Mouse (Mus musculus): ENCODE data around the gene Pck2. TPM values are rescaled to one million over a fixed set of nuclear protein-coding genes. Genes with fewer than 3 reads are reported as not detected.

Gene Pck2
- polyA plus RNA-seq, 1 experiment from 2014 or later: 29.5 TPM

DNA sequence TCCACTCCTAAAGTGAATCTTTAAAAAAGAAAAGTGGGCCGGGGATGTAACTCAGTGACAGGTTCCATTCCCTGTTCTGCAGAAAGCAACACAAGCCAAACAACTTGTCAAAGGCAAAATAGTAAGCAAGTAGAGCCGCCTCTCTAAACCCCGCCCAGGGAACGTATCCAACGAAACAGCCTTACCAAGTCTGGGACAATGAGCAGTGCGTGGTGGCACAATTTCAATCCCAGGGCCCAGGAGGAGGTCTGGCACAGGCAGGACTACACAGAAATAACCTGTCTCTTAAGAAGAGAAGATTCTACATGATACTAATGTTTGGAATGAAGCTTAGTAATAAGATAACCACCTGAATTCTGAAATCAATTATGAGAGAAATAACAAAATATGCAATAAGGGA, 10.1 kb downstream of the Pck2 start:
- H3K4me1 ChIP-seq (ENCODE audit: control insufficient read depth, insufficient read depth, low read length): no peaks in the 10 kb centered on the region
- no peaks in the 10 kb centered on the region for H3K27me3 ChIP-seq (ENCODE audit: control insufficient read depth, insufficient read depth, low read depth, low read length)
- ATAC-seq: no peak
- no peak overlapping the region for H3K4me3 ChIP-seq (ENCODE audit: low read depth, low read length)
- H3K9ac ChIP-seq (ENCODE audit: low read depth, low read length): no peak overlapping the region
- 87% methylated on average over 6 of the region's 6 CpGs for WGBS
- no peaks in the 10 kb centered on the region for H3K9me3 ChIP-seq (replicated peaks; ENCODE audit: control insufficient read depth, low read length, poor library complexity, severe bottlenecking)
- H3K4me2 ChIP-seq (ENCODE audit: low read length): no peak overlapping the region
- H3K36me3 ChIP-seq (ENCODE audit: control insufficient read depth, insufficient read depth, low read length): peaks cover 18% of the 10 kb centered on the region
- no peak overlapping the region for H3K27ac ChIP-seq (ENCODE audit: low read length)

DNA sequence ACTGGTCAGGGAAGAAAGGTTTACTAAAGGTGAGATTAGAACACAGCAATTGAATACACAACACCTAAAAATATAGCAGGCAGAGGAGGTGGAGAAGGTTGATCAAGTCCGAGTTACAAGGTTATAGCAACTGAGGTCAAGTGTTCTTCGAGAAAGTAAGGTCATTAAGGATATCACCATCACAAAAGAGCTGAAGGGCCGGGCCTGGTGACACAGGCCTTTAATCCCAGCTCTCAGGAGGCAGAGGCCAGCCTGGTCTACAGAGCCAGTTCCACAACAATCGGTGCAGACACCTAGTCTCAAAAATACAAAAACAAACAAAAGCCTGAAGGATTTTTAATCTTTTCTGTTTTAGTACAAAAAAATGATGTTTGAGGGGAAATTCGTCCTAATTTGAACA, 11.3 kb downstream of the Pck2 start:
- Histone ChIP-seq H3K9ac (ENCODE audit: low read depth, low read length) (no peak overlapping the region), H3K27me3 (ENCODE audit: control insufficient read depth, insufficient read depth, low read depth, low read length) (no peaks in the 10 kb centered on the region), H3K4me1 (ENCODE audit: control insufficient read depth, insufficient read depth, low read length) (no peaks in the 10 kb centered on the region), H3K27ac (ENCODE audit: low read length) (no peak overlapping the region), H3K36me3 (ENCODE audit: control insufficient read depth, insufficient read depth, low read length) (peaks cover 18% of the 10 kb centered on the region), H3K4me3 (ENCODE audit: low read depth, low read length) (no peak overlapping the region), H3K4me2 (ENCODE audit: low read length) (no peak overlapping the region), H3K9me3 (replicated peaks; ENCODE audit: control insufficient read depth, low read length, poor library complexity, severe bottlenecking) (no peaks in the 10 kb centered on the region)
- 65% methylated on average over 5 of the region's 5 CpGs for WGBS
- no peak for ATAC-seq

DNA sequence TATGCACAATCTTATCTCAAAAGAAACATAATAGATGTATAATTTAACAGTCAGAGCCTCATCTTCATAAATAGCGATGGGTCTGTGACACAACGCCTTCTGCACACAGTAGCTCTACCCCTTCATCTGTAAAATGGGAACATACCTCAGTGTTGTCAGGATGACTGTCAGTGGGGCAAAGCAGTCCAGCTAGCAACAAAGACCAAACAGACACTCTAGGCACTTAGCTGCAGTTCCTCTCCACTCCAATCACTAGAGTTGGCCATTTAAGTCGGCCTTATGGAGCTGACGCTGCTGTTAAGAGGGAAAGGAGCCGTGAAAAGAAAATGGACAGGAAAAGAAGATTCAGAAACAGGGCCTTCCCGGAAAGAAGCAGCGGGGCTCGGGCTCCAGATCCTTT, 11.7 kb downstream of the Pck2 start:
- Histone ChIP-seq H3K36me3 (ENCODE audit: control insufficient read depth, insufficient read depth, low read length) (peaks cover 18% of the 10 kb centered on the region), H3K27ac (ENCODE audit: low read length) (no peak overlapping the region), H3K9ac (ENCODE audit: low read depth, low read length) (no peak overlapping the region), H3K4me3 (ENCODE audit: low read depth, low read length) (no peak overlapping the region), H3K27me3 (ENCODE audit: control insufficient read depth, insufficient read depth, low read depth, low read length) (no peaks in the 10 kb centered on the region), H3K9me3 (replicated peaks; ENCODE audit: control insufficient read depth, low read length, poor library complexity, severe bottlenecking) (no peaks in the 10 kb centered on the region), H3K4me1 (ENCODE audit: control insufficient read depth, insufficient read depth, low read length) (no peaks in the 10 kb centered on the region), H3K4me2 (ENCODE audit: low read length) (no peak overlapping the region)
- no peak for ATAC-seq
- 89% methylated on average over 8 of the region's 8 CpGs for WGBS

DNA sequence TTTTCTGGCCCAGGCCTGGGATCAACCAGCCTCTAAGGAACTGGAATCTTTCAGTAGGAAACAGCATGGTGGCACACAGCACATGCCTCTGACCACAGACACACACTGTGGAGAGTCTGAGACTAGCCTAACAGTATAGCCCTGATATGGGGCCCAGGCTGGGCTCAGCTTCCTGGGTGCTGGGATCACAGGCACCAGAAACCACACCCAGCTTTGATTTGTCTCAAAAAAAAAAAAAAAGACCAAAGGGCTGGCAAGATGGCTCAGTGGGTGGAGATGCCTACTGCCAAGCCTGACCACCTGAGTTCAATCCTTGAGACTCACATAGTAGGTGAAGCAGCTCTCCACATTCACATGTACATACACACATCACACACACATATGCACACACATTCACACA, 14.6 kb downstream of the Pck2 start:
- ATAC-seq: no peak
- no peaks in the 10 kb centered on the region for H3K27me3 ChIP-seq (ENCODE audit: control insufficient read depth, insufficient read depth, low read depth, low read length)
- no peak overlapping the region for H3K27ac ChIP-seq (ENCODE audit: low read length)
- H3K9me3 ChIP-seq (replicated peaks; ENCODE audit: control insufficient read depth, low read length, poor library complexity, severe bottlenecking): no peaks in the 10 kb centered on the region
- no peak overlapping the region for H3K9ac ChIP-seq (ENCODE audit: low read depth, low read length)
- H3K4me3 ChIP-seq (ENCODE audit: low read depth, low read length): no peak overlapping the region
- no peak overlapping the region for H3K4me2 ChIP-seq (ENCODE audit: low read length)
- peaks cover 5% of the 10 kb centered on the region; the same call in 1 of the 2 replicates for H3K4me1 ChIP-seq (ENCODE audit: control insufficient read depth, insufficient read depth, low read length)
- no peaks in the 10 kb centered on the region for H3K36me3 ChIP-seq (ENCODE audit: control insufficient read depth, insufficient read depth, low read length)

DNA sequence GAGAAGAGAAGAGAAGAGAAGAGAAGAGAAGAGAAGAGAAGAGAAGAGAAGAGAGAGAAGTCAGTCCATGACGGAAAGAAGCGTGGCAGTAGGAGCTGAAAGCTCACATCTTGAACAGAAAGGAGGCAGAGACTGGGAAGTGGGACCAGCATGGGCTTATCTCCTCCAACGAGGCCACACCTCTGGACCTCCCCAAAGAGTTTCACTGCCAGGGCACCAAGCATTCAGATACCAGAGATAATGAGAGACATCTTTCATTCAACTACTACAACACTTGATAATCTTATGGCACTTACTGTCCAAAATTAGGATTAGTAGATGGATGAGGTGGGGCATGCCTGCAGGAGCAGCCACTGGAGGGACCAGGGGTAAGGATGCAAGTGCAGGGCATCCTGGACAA, 15.7 kb downstream of the Pck2 start:
- Histone ChIP-seq H3K4me3 (ENCODE audit: low read depth, low read length) (no peak overlapping the region), H3K4me2 (ENCODE audit: low read length) (no peak overlapping the region), H3K27ac (ENCODE audit: low read length) (no peak overlapping the region), H3K9me3 (replicated peaks; ENCODE audit: control insufficient read depth, low read length, poor library complexity, severe bottlenecking) (no peaks in the 10 kb centered on the region), H3K4me1 (ENCODE audit: control insufficient read depth, insufficient read depth, low read length) (peaks cover 5% of the 10 kb centered on the region; the same call in 1 of the 2 replicates), H3K36me3 (ENCODE audit: control insufficient read depth, insufficient read depth, low read length) (no peaks in the 10 kb centered on the region), H3K9ac (ENCODE audit: low read depth, low read length) (no peak overlapping the region), H3K27me3 (ENCODE audit: control insufficient read depth, insufficient read depth, low read depth, low read length) (no peaks in the 10 kb centered on the region)
- WGBS: 87% methylated on average over 3 of the region's 3 CpGs
- no peak for ATAC-seq

DNA sequence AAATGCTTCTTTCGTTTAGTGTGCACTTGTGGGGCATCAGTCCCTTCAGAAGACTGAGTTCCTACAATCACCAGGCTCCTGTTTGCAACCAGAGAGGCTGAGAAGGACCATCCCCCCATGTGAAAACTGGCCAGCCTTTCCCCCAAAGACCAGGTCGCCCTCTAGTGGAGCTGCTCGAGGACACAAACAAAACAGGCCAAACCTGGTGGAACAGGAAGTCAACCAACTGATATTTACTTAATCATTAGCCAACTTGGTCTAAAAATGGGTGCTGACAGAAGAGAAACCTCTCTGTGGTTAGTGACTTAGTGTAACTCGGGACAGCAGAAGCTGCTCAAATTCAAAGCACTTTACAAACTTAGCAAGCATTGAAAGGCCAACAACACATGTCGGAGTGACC, 16.9 kb downstream of the Pck2 start:
- Histone ChIP-seq H3K36me3 (ENCODE audit: control insufficient read depth, insufficient read depth, low read length) (no peaks in the 10 kb centered on the region), H3K4me2 (ENCODE audit: low read length) (no peak overlapping the region), H3K27ac (ENCODE audit: low read length) (no peak overlapping the region), H3K27me3 (ENCODE audit: control insufficient read depth, insufficient read depth, low read depth, low read length) (no peaks in the 10 kb centered on the region), H3K9me3 (replicated peaks; ENCODE audit: control insufficient read depth, low read length, poor library complexity, severe bottlenecking) (no peaks in the 10 kb centered on the region), H3K4me1 (ENCODE audit: control insufficient read depth, insufficient read depth, low read length) (peaks cover 15% of the 10 kb centered on the region), H3K9ac (ENCODE audit: low read depth, low read length) (no peak overlapping the region), H3K4me3 (ENCODE audit: low read depth, low read length) (no peak overlapping the region)
- no peak for ATAC-seq
- 30% methylated on average over 5 of the region's 5 CpGs for WGBS

DNA sequence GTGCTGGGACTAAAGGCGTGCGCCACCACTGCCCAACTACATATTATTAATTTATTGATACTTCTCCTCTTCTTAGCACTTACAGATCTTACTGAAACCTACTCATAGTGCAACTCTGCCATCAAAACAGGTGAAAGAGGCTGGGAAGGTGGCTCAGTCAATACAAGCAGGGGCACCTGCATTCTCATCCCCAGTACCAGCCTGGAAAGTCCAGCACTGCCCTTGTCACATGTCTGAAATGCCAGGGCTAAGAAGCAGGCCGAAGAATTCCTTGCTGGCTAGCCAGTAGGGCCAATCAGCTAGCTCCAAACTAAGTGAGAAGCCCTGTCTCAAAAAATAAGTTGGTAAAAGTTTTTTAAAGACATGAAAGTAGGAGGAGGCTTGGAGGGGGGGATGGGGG, 17.5 kb downstream of the Pck2 start:
- Histone ChIP-seq H3K36me3 (ENCODE audit: control insufficient read depth, insufficient read depth, low read length) (no peaks in the 10 kb centered on the region), H3K4me1 (ENCODE audit: control insufficient read depth, insufficient read depth, low read length) (peaks cover 20% of the 10 kb centered on the region), H3K9me3 (replicated peaks; ENCODE audit: control insufficient read depth, low read length, poor library complexity, severe bottlenecking) (no peaks in the 10 kb centered on the region), H3K4me3 (ENCODE audit: low read depth, low read length) (no peak overlapping the region), H3K27ac (ENCODE audit: low read length) (no peak overlapping the region), H3K27me3 (ENCODE audit: control insufficient read depth, insufficient read depth, low read depth, low read length) (no peaks in the 10 kb centered on the region), H3K9ac (ENCODE audit: low read depth, low read length) (no peak overlapping the region), H3K4me2 (ENCODE audit: low read length) (no peak overlapping the region)
- WGBS: 90% methylated on average over 3 of the region's 3 CpGs
- no peak for ATAC-seq

DNA sequence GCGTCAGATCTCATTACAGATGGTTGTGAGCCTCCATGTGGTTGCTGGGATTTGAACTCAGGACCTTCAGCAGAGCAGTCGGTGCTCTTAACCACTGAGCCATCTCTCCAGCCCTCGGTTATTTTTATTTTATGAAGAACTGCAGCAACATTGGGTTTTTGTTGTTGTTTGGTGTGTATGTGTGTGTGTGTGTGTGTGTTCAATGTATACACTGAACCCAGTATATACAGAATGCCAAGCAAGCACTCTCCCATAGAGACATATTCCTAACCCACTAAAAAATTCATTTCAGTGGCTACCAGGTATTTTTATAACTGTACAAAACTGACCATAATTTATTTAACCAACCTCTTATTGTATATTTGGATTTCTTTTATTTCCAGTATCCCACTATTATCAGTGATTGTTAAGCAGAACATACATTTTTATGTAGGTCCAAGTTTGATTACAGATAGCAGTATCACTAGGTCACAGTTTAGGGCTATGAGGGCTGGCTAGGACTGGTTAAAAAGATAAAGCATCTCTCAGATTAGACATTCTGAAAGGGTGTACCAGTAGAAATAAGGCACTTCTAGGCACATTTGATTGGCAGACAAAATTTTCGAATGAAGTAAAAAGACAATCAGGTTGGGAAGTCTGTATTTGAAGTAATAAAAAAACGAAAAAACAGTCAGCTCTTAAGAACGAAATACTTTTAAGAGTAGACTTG, 18.8 kb downstream of the Pck2 start:
- Histone ChIP-seq H3K4me2 (ENCODE audit: low read length) (peak overlapping the region; percentile 68), H3K9ac (ENCODE audit: low read depth, low read length) (no peak overlapping the region)

DNA sequence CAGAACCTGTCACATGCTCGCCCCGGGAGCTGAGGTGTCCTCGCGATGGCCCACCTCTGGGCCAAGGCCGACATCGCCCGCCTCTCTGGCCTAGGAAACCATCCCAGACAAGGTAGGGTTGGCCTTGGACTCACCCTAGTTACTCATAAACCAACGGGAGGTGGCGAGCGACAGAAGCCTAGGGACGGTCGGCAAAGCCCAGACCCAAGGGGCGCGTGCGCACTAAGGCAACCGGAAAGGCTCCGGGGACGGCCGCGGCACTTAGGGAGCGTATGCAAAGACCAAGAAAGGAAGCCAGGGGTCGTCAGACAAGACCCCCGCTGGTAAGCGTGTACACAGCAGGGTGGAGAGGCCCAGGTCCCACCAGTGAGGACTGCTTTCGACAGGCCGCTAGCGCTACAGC, 19.7 kb downstream of the Pck2 start, which contains the start of gene Dcaf11:
TSS of gene Dcaf11 (plus strand) at position 208 of the 403 bp plus-strand sequence.
- peak within 1 kb of the TSS; percentile 99 for H3K27ac ChIP-seq (ENCODE audit: low read length)
- H3K27me3 ChIP-seq (ENCODE audit: control insufficient read depth, insufficient read depth, low read depth, low read length): no peaks in the 10 kb centered on the region
- H3K9me3 ChIP-seq (replicated peaks; ENCODE audit: control insufficient read depth, low read length, poor library complexity, severe bottlenecking): no peaks in the 10 kb centered on the region
- peak; percentile 83 for ATAC-seq
- H3K36me3 ChIP-seq (ENCODE audit: control insufficient read depth, insufficient read depth, low read length): peaks cover 8% of the 10 kb centered on the region
- H3K4me2 ChIP-seq (ENCODE audit: low read length): peak within 1 kb of the TSS; percentile 68
- peak within 1 kb of the TSS; percentile 62 for H3K4me3 ChIP-seq (ENCODE audit: low read depth, low read length)
- WGBS: under 1% methylated on average over 27 of the region's 27 CpGs
- peak within 1 kb of the TSS; percentile 90 for H3K9ac ChIP-seq (ENCODE audit: low read depth, low read length)
- peaks cover 20% of the 10 kb centered on the region for H3K4me1 ChIP-seq (ENCODE audit: control insufficient read depth, insufficient read depth, low read length)

More for the DNA sequence above, 18.8 kb downstream of the Pck2 start:
- H3K4me3 ChIP-seq (ENCODE audit: low read depth, low read length): peak overlapping the region; percentile 62
- no peaks in the 10 kb centered on the region for H3K27me3 ChIP-seq (ENCODE audit: control insufficient read depth, insufficient read depth, low read depth, low read length)
- H3K36me3 ChIP-seq (ENCODE audit: control insufficient read depth, insufficient read depth, low read length): no peaks in the 10 kb centered on the region
- no peak overlapping the region for H3K27ac ChIP-seq (ENCODE audit: low read length)
- WGBS: 56% methylated on average over 6 of the region's 6 CpGs
- H3K4me1 ChIP-seq (ENCODE audit: control insufficient read depth, insufficient read depth, low read length): peaks cover 20% of the 10 kb centered on the region
- H3K9me3 ChIP-seq (replicated peaks; ENCODE audit: control insufficient read depth, low read length, poor library complexity, severe bottlenecking): no peaks in the 10 kb centered on the region
- ATAC-seq: no peak
